Mouse (Mus musculus) heart, postnatal 14 days (tissue): ENCODE data around the gene Nipa2. TPM values are rescaled to one million over a fixed set of nuclear protein-coding genes. Genes with fewer than 3 reads are reported as not detected.
"Not testable (repeated sequence)": the region's sequence is repeated elsewhere in the genome, so short reads cannot be mapped to it uniquely, and the experiment has no call there.

Experiments
- DNase-seq, 2 experiments: peaks; one replicate each; pipeline ENCODE4 v3.0.0; 2021 to 2022
- intact Hi-C: fragments of 180-260 bp; cut with DNase I; formaldehyde crosslinking; loops from one replicate; pipeline ENCODE4 v1.15.1; 2025
- total RNA-seq, 2 experiments: library from RNA; stranded (reverse); gene quantifications; 2 replicates each; pipeline ENCODE4 v1.2.3; 2021

Gene Nipa2
- total RNA-seq, 2 experiments from 2014 or later = 43.9 to 46.3 TPM

DNA sequence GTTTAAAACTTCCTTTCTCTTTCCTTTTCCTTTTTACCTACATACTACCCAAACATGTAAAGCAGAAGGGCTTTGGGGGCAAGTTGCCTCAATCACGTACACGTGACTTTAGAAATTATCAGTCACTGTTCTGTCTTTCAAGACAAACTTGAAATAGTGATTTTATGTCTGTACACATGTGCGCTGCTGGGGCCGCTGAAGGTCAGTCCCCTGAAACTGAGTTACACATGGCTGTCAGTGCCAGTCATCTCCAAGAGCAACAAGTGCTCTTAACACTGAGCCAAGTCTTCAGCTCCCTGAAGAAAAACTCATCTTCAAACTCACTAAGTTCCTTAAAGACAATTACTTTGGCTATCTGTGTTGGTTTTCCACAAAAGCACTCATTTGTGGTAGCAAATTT lies 4.4 kb downstream of the Nipa2 start:
- no peak for DNase-seq
- intact Hi-C loops = loop anchor here (2.0 kb wide), 1 partner anchor 15 kb away; no protein-coding TSS in a partner anchor

DNA sequence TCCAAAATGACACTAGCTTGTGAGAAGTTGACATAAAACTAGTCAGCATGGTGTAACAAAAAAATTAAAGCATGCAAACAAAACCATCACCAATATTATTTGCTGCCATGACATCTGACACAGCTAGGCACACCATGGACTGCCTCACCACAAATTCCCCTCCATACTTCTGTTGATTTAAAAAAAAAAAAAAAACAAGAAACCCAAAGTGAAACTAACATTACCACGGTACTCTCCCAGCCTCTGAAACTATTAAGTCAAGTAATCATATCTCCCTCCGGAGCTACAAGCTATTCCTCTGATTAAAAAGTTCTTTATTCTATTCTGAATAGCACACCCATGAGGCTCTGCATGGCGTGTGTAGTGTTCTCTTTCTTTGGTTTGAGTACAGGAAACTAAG lies 5.1 kb downstream of the Nipa2 start:
- no peak for DNase-seq
- intact Hi-C loops = no loop called here

DNA sequence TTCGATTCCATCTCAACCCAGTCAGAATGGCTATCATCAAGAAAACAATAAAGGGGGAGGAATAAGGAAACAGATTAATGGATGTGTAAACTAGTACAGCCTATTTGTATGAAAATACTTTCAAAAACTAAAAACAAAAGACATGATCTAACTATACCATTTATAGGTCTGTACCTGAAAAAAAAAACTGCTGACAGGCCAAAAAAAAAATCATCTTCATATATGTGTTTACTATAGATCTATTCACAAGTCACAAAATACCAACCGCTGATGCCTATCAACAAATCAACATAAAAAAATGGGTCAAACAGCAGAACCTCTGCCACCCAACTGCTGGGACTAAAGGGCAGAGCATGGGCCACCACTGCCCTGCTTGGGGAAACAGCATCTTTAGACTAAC lies 6.2 kb downstream of the Nipa2 start:
- no peak for DNase-seq
- intact Hi-C loops = no loop called here

DNA sequence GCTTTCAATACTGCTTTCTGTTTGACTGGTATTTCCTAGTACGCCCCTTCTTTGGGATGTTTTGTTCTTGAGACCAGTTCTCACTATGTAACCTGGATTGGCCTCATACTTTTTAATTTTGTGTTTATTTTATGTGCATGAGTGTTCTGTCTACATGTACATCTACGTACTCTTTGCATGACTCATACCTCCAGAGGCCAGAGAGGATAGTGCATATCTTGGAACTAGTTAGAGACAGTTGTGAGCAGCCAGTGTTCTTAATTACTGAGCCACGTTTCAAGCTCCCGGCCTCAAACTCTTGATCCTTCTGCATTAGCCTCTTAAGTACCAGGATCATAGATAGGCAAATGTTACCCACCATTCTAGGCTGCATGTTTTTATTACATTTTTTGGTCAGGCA lies 23.9 kb downstream of the Nipa2 start:
- intact Hi-C loops = no loop called here
- DNase-seq = no peak

DNA sequence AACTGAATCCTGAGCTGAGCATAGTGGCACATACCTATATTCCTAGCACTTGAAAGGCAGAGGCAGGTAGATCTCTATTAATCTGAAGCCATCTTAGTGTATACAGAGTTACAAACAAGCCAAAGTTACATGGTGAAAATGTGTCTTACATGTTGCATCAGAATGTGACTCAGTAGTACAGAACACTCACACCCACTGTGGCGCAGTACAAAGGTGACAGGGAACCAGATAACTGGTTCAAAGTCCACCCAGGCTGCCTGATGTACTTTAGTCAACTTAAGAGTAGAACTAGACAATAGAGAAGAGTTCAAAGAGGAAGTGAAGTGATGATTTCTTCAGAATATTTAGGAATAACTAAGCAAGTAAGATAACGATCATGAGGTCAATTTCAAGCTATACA lies 27.3 kb downstream of the Nipa2 start:
- DNase-seq = no peak
- intact Hi-C loops = no loop called here

DNA sequence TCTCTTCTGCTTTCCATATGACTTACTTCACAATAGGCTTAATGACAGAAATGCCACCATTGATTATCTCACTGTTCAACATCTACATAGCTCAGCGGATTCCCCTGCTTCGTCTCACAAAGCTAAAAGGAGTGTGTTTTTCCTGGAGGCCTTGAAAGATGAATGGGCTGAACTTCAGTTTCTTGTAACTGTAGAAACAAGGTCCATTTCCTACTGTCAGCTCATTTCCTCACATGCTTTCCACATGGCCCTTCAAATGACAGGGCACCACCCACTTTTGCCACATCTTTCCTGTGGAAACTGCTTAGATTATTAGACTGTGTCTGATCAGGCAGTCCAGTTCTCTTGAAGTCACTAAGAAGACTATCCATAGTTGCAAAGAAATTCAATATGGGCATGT lies 33.6 kb downstream of the Nipa2 start:
- no peak for DNase-seq
- intact Hi-C loops = no loop called here

DNA sequence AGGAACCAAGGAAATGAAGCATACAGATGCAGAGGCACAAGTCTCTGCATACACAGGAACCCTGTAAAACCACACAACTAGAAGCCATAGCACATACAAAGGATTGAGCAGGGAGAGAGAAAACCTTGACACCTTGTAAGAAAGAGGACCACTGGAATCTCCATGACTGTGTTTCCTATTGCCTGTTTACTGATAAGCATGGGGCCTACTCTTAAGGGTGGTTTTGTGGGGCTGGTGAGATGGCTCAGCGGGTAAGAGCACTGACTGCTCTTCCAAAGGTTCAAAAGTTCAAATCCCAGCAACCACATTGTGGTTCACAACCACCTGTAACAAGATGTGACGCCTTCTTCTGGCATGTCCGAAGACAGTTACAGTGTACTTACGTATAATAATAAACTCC lies 35.0 kb downstream of the Nipa2 start:
- no peak for DNase-seq
- intact Hi-C loops = no loop called here

DNA sequence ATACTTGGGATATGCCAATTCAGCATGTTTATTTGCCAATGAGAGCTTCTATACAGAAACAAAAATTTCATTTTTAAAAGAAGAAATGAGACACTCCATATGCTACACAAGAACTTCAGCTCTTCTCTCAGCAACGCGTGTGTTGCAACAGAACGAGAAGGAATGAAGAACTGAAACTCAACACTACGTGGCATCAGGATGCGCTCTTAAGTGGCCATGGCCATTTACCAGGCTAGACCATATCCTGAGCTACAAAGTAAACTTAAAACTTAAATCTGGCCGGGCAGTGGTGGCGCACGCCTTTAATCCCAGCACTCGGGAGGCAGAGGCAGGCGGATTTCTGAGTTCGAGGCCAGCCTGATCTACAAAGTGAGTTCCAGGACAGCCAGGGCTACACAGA lies 43.9 kb downstream of the Nipa2 start:
- DNase-seq, intact Hi-C loops: not testable (repeated sequence)

DNA sequence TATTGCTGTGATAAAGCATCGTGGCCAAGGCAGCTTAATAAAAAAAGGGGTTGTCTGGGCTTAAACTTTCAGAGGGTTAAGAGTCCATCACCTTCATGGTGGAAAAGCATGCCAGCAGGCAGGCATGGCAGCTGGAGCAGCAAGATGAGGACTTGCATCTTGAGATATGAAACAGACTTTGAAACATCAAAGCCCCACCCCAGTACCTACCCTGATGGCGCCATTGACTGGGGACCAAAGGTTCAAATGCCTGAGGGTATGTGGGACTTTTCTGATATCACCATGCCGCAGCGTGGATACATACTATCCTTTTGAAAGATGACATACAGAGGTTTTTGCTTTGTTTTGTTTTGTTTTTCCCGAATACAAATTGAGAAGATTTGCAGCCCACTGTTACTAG lies 50.2 kb downstream of the Nipa2 start:
- intact Hi-C loops = no loop called here
- DNase-seq = no peak

DNA sequence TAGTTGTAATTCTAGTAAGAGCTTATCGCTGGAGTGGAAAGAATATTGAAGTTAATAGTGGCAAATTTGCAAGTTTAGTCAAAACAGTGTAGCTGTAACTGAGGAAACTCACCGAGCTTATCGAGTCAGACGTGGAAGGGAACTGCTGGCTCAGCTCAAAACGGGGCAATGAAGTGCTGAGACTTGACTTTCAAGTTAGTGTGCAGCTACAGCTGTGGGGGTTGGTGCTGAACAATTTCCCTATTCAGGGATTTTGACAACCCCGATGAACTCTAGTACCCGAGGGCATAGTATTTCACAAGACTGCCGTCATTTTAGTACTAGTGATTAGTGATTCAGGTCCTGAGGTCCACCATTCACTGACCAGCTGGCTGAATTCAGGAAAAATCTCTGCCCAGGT lies 50.9 kb downstream of the Nipa2 start:
- intact Hi-C loops = no loop called here

DNA sequence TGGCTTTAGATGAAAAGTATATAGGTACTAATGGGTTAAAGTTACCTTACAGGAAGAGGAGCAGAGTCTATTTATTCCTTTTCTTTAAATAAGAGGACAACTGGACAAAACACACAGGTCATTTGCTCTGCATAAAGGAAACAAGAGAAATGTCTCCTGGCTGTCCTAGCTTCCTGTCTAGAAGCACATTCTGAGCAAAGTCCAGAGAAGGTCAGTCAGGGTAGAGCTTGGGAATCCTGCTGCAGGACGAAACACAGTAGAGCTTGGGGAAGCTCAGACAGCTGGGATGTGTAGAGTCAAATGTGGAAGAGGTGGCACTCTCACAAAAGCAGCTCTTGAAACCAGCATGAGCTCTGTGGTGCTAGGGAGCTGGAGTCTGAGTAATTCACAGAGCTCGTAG lies 51.9 kb downstream of the Nipa2 start:
- no peak for DNase-seq
- intact Hi-C loops = no loop called here

More for the DNA sequence above, 50.9 kb downstream of the Nipa2 start:
- peak; percentile 5 to 13 for DNase-seq

DNA sequence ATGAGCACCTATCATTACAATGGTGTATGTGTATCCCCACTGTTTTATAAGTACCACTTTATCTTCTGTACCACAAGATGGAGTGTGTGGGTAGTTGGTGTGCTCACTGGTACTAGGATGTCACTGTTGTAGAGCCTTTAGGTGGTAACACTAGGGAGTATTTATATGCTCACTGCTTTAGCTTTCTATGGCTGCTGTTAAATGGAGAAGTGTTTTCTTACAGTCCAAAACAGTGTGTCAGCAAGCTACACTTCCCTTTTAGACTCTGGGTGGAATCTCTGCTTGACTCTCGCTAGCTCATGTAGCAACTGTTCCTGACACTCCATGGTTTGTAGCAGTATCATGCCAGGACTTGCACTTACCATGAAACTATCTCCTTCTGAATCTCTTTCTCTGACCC lies 52.8 kb downstream of the Nipa2 start:
- no peak for DNase-seq
- intact Hi-C loops = loop anchor here (10.0 kb wide), 1 partner anchor 275 kb away; no protein-coding TSS in a partner anchor

DNA sequence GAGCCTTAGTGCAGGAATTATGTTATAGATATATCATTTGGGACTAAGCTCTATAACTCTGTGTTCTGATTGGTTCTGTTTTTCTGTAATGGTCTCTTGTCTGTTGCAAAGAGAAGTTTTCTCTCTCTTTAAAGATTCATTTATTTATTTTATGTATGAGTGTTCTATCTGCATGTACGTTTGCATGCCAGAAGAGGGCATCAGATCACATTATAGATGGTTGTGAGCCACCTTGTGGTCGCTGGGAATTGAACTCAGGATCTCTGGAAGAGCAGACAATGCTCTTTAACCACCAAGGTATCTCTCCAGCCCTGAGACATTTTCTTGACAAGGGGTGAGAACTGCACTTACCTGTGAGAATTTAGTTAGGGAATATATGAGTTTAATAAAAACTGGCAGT lies 56.8 kb downstream of the Nipa2 start:
- intact Hi-C loops = loop anchor here (10.0 kb wide), 1 partner anchor 279 kb away; no protein-coding TSS in a partner anchor
- no peak for DNase-seq

DNA sequence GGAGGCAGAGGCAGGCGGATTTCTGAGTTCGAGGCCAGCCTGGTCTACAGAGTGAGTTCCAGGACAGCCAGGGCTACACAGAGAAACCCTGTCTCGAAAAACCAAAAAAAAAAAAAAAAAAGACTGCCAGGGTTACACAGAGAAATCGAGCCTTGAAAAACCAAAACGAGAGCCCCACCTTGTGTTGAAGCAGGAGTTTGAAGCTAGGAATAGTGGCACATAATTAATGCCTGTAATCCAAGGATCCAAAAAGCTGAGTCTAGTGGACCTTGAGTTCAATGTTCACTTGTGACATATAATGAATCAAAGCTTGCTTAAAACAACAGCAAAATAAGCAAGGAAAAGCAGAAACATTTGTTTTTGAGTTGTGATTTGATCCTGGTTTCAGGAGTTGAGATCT lies 58.5 kb downstream of the Nipa2 start:
- intact Hi-C loops = loop anchor here (10.0 kb wide), 1 partner anchor 281 kb away; no protein-coding TSS in a partner anchor
- no peak for DNase-seq

DNA sequence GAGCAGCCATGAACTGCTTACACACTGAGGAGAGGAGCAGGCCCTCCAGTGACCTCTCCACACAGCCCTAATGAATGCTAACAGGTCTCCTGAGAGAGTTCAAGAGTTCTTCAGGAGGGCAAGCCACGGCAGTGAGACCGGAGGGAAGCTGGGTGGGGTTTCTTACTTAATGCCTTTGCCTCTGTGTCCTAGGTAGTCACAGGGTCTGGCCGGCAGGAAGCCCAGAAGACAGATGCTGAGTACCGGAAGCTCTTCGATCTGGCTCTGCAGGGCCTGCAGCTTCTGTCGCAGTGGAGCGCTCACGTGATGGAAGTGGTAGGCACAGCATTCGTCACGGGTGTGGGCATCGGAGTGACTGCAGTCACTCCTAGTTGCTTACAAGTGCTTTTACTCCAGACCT lies 70.5 kb downstream of the Nipa2 start:
- intact Hi-C loops = loop anchor here (5.0 kb wide), 1 partner anchor 41 kb away; no protein-coding TSS in a partner anchor

DNA sequence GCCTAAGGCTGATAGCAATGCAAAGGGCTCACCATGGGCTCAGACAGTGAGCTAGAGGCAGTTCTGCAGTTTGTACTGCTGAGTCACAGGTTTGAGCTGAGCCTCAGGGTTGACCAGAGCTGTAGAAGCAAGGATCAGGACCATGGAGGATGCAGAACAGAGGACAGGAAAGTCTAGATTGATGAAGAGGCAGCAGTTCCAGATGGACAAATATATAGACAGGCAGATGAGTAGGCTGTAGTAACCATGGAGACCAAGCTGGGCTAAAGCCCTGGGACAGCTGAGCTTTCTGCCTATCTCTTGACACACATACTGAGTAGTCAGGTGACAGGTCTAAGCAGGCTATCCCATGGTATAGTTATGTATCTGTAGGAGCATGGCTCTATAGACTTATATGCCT lies 71.5 kb downstream of the Nipa2 start:
- intact Hi-C loops = loop anchor here (5.0 kb wide), 1 partner anchor 42 kb away; no protein-coding TSS in a partner anchor
- no peak for DNase-seq

More for the DNA sequence above, 70.5 kb downstream of the Nipa2 start:
- no peak for DNase-seq

DNA sequence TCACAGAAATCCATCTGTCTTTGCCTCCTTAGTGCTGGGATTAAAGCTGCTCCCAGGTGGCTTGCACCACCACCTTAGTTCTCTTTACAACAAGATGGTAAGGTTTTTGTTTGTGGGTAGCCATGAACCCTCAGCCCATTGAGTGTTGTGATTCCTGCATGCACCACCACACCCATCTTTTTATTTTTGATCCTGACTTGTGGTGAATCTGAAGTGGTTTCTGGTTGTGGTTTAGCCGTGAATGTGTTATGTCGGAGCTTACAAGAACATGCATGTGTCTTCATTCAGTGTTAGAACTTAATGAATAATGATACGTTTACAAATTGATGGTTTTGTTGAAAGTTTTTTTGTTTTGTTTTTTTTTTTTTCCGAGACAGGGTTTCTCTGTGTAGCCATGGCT lies 72.3 kb downstream of the Nipa2 start:
- no peak for DNase-seq

DNA sequence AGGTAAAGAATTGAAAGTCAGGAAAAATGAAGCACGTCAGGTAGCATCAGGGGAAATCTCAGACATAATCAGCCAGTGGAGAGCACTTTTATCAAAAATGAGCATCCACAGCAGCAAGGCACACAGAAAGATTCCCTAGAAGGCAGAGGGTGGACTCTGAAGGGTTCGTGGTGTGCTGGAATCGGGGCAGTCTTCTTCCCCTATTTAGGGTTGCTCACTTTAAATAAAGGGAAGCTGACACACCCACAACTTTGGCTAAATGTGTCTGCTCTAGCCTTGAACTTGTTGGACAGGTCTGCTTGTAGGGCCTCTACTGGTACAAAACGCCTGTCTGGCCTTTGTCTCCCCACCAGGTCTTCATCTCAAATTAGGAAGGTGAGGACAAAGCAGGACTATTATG lies 73.7 kb downstream of the Nipa2 start:
- no peak for DNase-seq

More for the DNA sequence above, 72.3 kb downstream of the Nipa2 start:
- intact Hi-C loops = loop anchor here (5.0 kb wide), 1 partner anchor 42 kb away; no protein-coding TSS in a partner anchor

More for the DNA sequence above, 73.7 kb downstream of the Nipa2 start:
- intact Hi-C loops = no loop called here

Other genes with a start within 250 kb of the Nipa2 start
- under 1 TPM in 1 of 2 experiments, not detected in 1; 0.22 TPM for gene Siglech, start 194.3 kb downstream of the Nipa2 start, total RNA-seq
- gene Tubgcp5, start 168.3 kb downstream of the Nipa2 start, total RNA-seq = 10 to 100 TPM; 12.1 to 13.4 TPM
- 10 to 100 TPM; 45.7 to 45.9 TPM for gene Cyfip1, start 120.7 kb downstream of the Nipa2 start, total RNA-seq
- gene Nipa1, start 57.5 kb upstream of the Nipa2 start, total RNA-seq = 1 to 10 TPM; 4.6 to 4.8 TPM
- gene Herc2, start 87.7 kb upstream of the Nipa2 start, total RNA-seq = 10 to 100 TPM; 48.9 to 50.3 TPM